Mouse (Mus musculus) MEL (cell line): ENCODE measurements around the gene Fzd9.

Source experiments
- CHD2 ChIP-seq: IDR thresholded peaks from 2 replicates; pipeline ENCODE4 v1.6.1; 2011; ENCODE audit warnings: low read length, improper control_type of control experiment
- CTCF ChIP-seq, 3 experiments: IDR thresholded peaks in 2 of 3; conservative IDR thresholded peaks in 1 of 3; 2 replicates each; pipeline ENCODE4 v1.5.1; 2011 to 2012; ENCODE audit warnings: low read length in 3 of 3, low read depth in 2 of 3, mild to moderate bottlenecking in 2 of 3, improper control_type of control experiment in 1 of 3, inconsistent platforms in 1 of 3, mixed read lengths in 1 of 3, moderate library complexity in 1 of 3; ENCODE audit not compliant: control insufficient read depth in 1 of 3, insufficient read depth in 1 of 3, poor library complexity in 1 of 3, severe bottlenecking in 1 of 3
- MAFK ChIP-seq: IDR thresholded peaks from 2 replicates; pipeline ENCODE4 v1.6.1; 2011; ENCODE audit warnings: low read depth, mild to moderate bottlenecking, low read length, improper control_type of control experiment, borderline replicate concordance
- POLR2A ChIP-seq, 2 experiments: IDR thresholded peaks; 2 replicates each; pipeline ENCODE4 v1.6.1; 2011 to 2012; ENCODE audit warnings: low read length in 2 of 2, mild to moderate bottlenecking in 2 of 2, control low read depth in 1 of 2, improper control_type of control experiment in 1 of 2, low read depth in 1 of 2, moderate library complexity in 1 of 2; ENCODE audit not compliant: control insufficient read depth in 1 of 2, insufficient read depth in 1 of 2, poor library complexity in 1 of 2
- POLR2AphosphoS5 ChIP-seq: IDR thresholded peaks from 2 replicates; pipeline ENCODE4 v1.6.1; 2012; ENCODE audit warnings: low read depth, borderline replicate concordance, mild to moderate bottlenecking, inconsistent platforms, low read length, moderate library complexity, mixed read lengths
- UBTF ChIP-seq: IDR thresholded peaks from 2 replicates; pipeline ENCODE4 v1.6.1; 2012; ENCODE audit warnings: low read depth, mild to moderate bottlenecking, inconsistent platforms, low read length, improper control_type of control experiment, moderate library complexity, borderline replicate concordance; ENCODE audit not compliant: insufficient read depth

DNA sequence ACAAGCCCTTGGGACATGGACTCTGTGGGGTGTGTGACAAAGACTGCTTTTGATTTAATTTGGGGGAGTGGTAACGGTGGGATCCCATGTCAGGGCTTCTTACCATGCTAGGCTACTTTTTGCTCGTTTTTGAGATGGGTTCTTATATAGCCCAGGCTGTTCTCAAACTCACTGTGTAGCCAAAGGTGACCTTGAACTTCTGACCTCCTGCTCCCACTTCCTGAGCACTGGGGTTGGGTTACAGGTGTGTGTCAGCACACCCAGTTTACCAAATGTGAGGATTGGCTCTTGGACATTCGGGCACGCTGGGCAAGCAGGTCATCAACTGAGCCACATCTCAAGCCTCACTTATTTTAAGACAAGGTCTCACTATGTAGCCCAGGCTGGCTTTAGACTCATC lies 19.3 kb upstream of the Fzd9 start:
- TF ChIP-seq POLR2AphosphoS5 (no peak), MAFK (no peak), CHD2 (no peak), CTCF (IDR thresholded peaks at IDR 0.05 in 2 of 3, conservative IDR thresholded peaks at IDR 0.05 in 1 of 3; ENCODE audit: control insufficient read depth in 1 of 3, insufficient read depth in 1 of 3, low read depth in 2 of 3, low read length in 3 of 3, poor library complexity in 1 of 3, severe bottlenecking in 1 of 3) (no peak), POLR2A (IDR thresholded peaks at IDR 0.05; ENCODE audit: control insufficient read depth in 1 of 2, insufficient read depth in 1 of 2, low read depth in 1 of 2, low read length in 2 of 2, poor library complexity in 1 of 2) (no peak), UBTF (no peak)
